Mouse (Mus musculus): ENCODE results near the gene Srebf2.

Gene Srebf2

GRCm38 (mm10) chr15:82182311-82182710, 35.3 kb downstream of the Srebf2 start:
- DNase-seq (ENCODE audit: extremely low spot score), result no peak

- no peak for DNase-seq (ENCODE audit: extremely low spot score)
Observed at GRCm38 (mm10) chr15:82183596-82183995, 36.6 kb downstream of the Srebf2 start.

DNA sequence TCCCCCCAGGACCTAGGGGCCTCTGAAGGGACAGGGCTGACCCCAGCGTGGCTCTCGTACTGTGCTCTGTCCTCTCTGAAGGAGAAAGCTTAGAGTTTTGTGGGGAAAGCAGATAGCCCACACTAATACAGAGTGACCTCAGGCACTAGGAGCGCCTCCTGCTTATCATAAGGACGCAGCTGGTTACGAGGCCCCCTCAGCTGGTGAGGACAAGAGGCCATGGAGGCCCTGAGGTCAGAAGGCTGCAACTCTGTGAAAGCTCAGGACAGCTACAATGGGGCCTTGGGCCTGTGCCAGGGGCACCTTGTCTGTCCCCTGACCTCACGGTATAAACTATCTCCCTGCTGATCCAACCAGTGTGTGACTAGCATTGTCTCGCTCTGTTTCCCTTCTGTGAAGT, 37.2 kb downstream of the Srebf2 start:
- no peak for DNase-seq (ENCODE audit: extremely low spot score)

DNA sequence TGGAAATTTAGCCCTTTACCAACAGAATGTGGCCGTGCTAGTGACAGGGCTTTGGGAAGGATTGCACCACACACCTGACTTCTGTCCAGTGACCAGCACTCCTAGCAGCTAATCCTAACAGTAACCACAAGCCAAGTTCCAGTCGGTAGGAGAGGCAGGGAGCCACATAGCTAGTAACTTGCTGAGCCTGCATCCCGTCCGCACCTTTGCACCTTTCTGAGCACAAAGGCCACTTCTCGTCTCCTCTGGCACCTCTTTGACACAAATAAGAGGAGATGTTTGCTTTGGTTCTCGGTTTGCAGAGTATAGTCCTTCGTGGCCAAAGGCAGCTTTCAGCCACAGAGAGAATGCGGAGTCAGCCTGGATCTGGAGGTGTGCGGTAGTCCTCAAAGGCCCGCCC, 37.7 kb downstream of the Srebf2 start:
- no peak for DNase-seq (ENCODE audit: extremely low spot score)

DNA sequence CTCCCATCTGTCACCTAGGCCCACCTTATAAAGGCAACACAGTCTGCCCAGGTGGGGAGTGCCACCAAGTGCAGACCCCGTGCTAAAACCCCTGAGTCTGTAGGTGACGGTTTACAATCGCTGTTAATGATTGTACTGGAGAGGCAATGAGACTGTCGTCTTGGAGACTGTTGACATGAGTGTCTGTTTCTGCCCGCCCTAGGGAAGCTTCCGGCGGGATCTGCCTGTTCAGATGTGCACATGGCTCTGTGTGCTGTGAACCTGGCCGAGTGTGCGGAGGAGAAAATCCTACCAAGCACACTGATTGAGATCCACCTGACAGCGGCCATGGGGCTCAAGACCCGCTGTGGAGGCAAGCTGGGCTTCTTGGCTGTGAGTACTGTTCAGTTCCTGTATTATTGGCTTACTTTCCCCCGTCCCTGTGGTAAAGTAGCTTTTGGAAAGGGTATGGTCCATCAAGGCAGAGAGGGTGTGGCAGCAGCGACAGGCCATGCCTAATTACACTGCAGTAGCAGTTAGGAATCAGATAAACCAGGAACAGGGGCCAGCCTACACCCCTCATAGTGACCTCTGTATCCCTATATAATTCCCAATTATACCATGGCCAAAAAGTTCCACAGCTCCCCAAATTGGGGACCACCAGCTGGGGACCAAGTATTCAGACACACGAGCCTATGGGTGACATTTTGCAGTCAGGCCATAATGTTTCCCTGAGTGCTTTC, 38.2 kb downstream of the Srebf2 start:
- no peak for DNase-seq (ENCODE audit: extremely low spot score)

DNA sequence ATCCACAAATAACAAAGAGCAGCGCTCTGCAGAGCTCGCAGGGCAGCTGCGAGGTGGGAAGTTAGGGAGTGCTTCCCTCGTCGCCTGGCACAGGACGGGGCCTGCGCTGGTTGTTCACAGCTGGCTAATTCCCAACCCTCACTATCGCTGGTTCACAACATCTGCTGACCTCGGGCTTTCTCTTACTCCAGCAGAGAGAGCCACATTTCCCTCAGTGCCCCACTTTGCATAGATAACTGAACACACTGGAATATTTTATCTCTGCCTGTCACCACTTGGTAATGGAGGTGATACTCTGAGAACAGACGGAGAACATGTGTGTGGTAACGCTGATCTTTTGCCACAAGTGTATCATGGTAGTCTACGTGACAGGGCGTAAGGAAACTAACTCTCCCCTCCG, 39.1 kb downstream of the Srebf2 start:
- DNase-seq (ENCODE audit: extremely low spot score), result no peak

DNA sequence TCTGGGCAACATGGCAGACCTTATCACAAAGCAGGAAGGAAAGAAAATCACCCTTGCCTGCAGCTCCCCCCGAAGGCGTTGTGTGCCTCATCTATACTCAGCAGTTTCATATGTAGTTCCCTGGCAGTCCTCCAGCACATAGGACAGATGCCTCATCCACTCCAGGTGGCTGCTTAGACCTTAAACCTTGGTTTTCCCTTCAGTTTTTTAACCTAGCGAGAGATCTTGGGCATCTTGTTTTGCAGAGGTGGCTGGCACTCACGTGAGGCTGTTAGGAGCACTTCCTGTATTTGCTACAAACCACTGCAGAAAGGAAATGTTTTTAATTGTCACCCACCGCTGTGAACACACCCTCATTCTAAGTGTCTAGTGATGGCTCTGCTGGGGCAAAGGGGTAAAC, 40.0 kb downstream of the Srebf2 start:
- DNase-seq (ENCODE audit: extremely low spot score), result no peak

- no peak for DNase-seq (ENCODE audit: extremely low spot score)
Observed at GRCm38 (mm10) chr15:82187401-82187800, 40.4 kb downstream of the Srebf2 start.

GRCm38 (mm10) chr15:82187924-82188323, 40.9 kb downstream of the Srebf2 start:
- DNase-seq (ENCODE audit: extremely low spot score), result no peak

- DNase-seq (ENCODE audit: extremely low spot score), result no peak
Observed at GRCm38 (mm10) chr15:82188481-82189240, 41.7 kb downstream of the Srebf2 start.

DNA sequence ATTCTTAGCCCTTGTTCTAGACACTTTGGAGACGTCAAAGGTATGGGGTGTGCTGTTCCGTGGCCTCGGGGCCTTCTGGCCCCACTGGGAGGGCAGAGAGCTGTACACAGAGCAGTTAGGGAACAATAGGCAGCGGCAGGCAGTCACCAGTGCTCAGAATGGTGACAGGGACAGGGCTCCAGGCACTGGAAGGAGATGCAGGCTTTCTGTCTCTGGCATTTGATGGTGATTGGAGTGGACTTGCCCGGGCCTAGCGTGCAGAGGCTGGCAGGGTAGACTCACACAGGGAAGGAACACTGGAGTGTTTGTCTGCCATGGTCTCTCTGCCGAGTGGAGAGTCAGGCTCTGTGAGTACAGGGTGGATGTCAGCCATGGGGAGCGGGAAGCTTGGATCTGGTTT, 45.6 kb downstream of the Srebf2 start:
- no peak for DNase-seq (ENCODE audit: extremely low spot score)

DNA sequence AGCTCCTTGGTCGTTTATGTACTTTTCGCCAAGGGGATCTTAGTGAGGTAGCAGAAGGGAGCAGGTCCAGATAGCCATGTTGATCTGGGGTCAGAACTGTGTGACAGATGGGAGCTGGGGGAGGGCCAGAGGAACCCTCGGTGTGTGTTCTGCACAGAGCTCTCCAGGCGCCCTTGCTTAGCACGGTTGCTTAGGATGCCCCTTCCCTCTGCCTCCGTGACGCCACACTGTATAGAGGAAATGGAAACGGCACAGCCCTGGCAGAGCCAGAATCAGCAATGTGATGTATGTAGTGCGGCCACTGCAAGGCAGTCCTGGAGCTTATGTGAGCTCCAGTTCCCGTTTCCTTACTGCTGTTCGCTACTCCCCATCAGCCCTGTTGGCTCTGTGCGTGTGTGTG, 49.3 kb downstream of the Srebf2 start:
- DNase-seq (ENCODE audit: extremely low spot score), result no peak

DNA sequence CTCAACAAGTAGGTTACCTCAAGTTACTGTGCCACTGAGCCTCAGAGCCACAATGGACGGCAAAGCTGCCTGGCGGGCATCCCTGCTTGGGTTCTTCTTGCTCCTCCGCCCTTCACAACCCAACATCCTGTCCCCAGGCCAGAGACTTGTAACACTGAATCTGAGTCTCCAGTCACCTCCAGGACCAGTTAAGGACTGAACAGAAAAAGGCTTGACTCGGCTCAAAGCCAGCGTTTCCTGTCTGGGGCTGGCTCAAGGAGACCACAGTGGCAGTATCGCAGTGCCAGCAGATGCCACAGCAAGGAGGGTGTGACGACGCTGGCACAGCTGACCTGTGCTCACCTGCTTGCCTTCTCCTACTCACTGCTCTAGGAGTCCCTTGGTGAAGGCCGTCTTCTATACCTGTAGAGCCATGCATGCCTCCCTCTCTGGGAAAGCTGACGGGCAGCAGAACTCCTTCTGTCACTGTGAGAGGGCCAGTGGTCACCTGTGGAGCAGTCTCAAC, 50.3 kb downstream of the Srebf2 start:
- DNase-seq (ENCODE audit: extremely low spot score), result no peak

- DNase-seq (ENCODE audit: extremely low spot score), result no peak
Observed at GRCm38 (mm10) chr15:82197937-82198336, 51.0 kb downstream of the Srebf2 start.

- no peak for DNase-seq (ENCODE audit: extremely low spot score)
Observed at GRCm38 (mm10) chr15:82198342-82198741, 51.4 kb downstream of the Srebf2 start.

DNA sequence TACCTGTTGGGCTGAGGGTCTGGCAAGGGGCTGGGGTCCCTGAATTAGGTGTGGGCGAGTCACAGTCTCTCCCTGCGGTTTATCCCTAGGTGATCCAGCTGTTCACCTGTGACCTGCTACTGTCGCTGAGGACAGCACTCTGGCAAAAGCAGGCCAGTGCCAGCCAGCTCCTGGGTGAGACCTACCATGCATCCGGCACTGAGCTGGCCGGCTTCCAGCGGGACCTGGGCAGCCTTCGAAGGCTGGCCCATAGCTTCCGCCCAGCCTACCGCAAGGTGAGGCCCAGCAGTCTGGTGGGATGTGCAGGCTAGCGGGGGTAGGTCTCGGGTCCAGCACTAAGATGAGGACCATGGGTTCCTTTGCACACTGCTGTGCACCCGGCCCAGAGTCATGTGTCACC, 52.6 kb downstream of the Srebf2 start:
- DNase-seq (ENCODE audit: extremely low spot score), result no peak

GRCm38 (mm10) chr15:82202086-82202485, 55.1 kb downstream of the Srebf2 start:
- DNase-seq (ENCODE audit: extremely low spot score), result no peak

DNA sequence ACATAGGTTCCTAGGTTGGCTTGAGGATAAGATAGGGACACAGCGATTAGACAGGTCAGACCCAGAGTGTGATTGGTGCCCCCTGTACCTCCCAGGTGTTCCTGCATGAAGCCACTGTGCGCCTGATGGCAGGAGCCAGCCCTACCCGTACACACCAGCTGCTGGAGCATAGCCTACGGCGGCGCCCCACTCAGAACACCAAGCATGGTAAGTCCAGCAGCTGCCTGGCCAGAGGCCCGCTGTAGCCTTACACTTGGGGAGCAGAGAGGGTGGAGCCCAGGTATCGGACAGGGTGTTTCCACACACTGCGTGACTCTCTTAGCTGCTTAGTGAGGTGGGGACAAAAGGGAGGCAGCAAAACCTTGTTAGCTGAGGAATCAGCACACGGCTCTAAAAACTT, 56.1 kb downstream of the Srebf2 start:
- DNase-seq (ENCODE audit: extremely low spot score), result no peak

DNA sequence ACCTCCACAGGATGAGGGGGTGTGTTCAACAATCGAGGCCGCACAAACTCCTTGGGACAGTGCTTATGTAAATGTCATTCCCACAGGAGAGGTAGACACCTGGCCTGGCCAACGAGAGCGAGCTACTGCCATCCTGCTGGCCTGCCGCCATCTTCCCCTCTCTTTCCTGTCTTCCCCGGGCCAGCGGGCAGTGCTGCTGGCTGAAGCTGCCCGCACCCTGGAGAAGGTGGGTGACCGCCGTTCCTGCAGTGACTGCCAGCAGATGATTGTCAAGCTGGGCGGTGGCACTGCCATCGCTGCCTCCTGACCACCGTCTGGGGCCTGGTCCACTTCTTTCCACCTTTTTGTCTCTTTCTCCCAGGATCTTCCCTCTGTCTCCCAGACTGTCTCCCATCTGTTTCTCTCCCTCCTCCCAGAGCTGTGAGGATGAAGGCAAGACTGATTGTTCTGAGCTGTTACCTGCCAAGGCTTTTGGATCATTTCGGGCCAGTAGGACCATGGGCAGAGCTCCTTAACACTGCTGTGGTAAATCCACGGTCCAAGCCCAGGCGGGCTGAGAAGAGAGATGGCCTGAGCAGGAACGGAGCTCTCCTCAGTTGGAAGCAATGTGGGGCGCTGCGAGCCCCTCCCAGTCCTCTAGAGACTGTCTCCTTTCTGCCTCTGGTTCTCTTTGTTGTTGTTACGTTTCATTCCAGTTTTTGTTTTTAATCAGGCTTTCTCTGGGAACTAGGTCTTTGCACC, 56.8 kb downstream of the Srebf2 start:
- no peak for DNase-seq (ENCODE audit: extremely low spot score)

GRCm38 (mm10) chr15:82204680-82205371, 57.8 kb downstream of the Srebf2 start:
- DNase-seq (ENCODE audit: extremely low spot score), result no peak

DNA sequence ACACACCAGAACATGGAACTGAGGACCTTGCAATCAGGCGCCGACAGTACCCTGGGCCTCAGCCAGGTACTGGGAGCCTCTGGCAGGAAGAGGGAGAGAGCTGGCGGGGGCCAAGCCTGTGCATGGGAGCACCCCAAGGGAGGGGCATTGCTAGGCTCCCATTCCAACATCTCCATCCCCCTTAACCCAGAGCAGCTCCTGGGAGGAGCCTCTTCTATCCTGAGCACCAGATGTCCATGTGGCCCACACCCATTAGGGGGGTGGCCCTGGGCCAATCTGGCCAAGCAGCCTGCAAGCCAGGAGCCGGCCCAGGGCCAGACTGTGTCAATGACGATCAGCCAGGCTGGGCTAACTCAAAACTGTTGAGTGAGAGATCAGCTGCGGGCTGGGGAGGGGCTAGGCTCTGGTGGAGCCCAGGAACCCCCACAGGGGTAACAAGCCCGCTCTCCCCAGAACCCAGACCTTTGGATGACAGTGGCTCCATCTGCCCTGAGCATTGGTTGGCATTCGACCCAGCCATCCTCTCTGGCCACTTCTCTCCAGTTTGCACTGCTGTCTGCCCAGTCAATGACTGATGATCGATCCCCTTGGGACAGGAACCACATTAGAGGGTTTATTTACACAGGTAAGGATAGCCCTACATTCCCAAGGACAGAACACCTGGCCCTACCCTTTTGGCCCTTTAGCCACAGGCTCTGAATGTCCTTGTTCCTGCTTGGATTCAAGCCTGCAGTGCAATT, 59.6 kb downstream of the Srebf2 start:
- DNase-seq (ENCODE audit: extremely low spot score), result no peak
